Mouse (Mus musculus) T-helper 1 cell (primary cell): ENCODE results near the gene Mogat2.

Experiments
- in situ Hi-C: fragments of 300-600 bp; cut with MboI, MseI; formaldehyde crosslinking; loops from one replicate; pipeline ENCODE4 v1.15.1; 2025; ENCODE audit warnings: high pct_unique_total_duplicates

Gene Mogat2

GRCm38 (mm10) chr7:99236888-99237660 is 1.3 kb downstream of the Mogat2 start:
- in situ Hi-C loops, result no loop called here

- in situ Hi-C loops, result no loop called here
Observed at GRCm38 (mm10) chr7:99235657-99236056, 2.8 kb downstream of the Mogat2 start.

GRCm38 (mm10) chr7:99234916-99235315 is 3.5 kb downstream of the Mogat2 start:
- in situ Hi-C loops, result no loop called here

- in situ Hi-C loops, result no loop called here
Observed at GRCm38 (mm10) chr7:99232571-99232970, 5.8 kb downstream of the Mogat2 start.

- in situ Hi-C loops, result no loop called here
Observed at GRCm38 (mm10) chr7:99230061-99230747, 8.2 kb downstream of the Mogat2 start.

- in situ Hi-C loops, result loop anchor here (10.0 kb wide), 1 partner anchor 615 kb away; no protein-coding TSS in a partner anchor
Observed at GRCm38 (mm10) chr7:99229411-99229810, 9.0 kb downstream of the Mogat2 start.

- in situ Hi-C loops, result loop anchor here (10.0 kb wide), 1 partner anchor 614 kb away; no protein-coding TSS in a partner anchor
Observed at GRCm38 (mm10) chr7:99228825-99229224, 9.6 kb downstream of the Mogat2 start.

- in situ Hi-C loops, result loop anchor here (10.0 kb wide), 1 partner anchor 612 kb away; no protein-coding TSS in a partner anchor
Observed at GRCm38 (mm10) chr7:99227267-99227666, 11.2 kb downstream of the Mogat2 start.

- in situ Hi-C loops, result loop anchor here (10.0 kb wide), 1 partner anchor 612 kb away; no protein-coding TSS in a partner anchor
Observed at GRCm38 (mm10) chr7:99226662-99227061, 11.8 kb downstream of the Mogat2 start.

GRCm38 (mm10) chr7:99225421-99225820 is 13.0 kb downstream of the Mogat2 start:
- in situ Hi-C loops, result loop anchor here (10.0 kb wide), 1 partner anchor 611 kb away; no protein-coding TSS in a partner anchor

- in situ Hi-C loops, result loop anchor here (10.0 kb wide), 1 partner anchor 610 kb away; no protein-coding TSS in a partner anchor
Observed at GRCm38 (mm10) chr7:99224648-99225190, 13.7 kb downstream of the Mogat2 start.

- in situ Hi-C loops, result loop anchor here (10.0 kb wide), 1 partner anchor 609 kb away; no protein-coding TSS in a partner anchor
Observed at GRCm38 (mm10) chr7:99224225-99224624, 14.2 kb downstream of the Mogat2 start.

GRCm38 (mm10) chr7:99217338-99218074 is 20.9 kb downstream of the Mogat2 start:
- in situ Hi-C loops, result no loop called here

- in situ Hi-C loops, result no loop called here
Observed at GRCm38 (mm10) chr7:99215347-99215855, 23.0 kb downstream of the Mogat2 start.

GRCm38 (mm10) chr7:99214621-99215185 is 23.7 kb downstream of the Mogat2 start:
- in situ Hi-C loops, result no loop called here

GRCm38 (mm10) chr7:99213686-99214085 is 24.7 kb downstream of the Mogat2 start:
- in situ Hi-C loops, result no loop called here

GRCm38 (mm10) chr7:99213056-99213455 is 25.4 kb downstream of the Mogat2 start:
- in situ Hi-C loops, result no loop called here

GRCm38 (mm10) chr7:99208704-99209103 is 29.7 kb downstream of the Mogat2 start:
- in situ Hi-C loops, result no loop called here

GRCm38 (mm10) chr7:99206364-99206763 is 32.1 kb downstream of the Mogat2 start:
- in situ Hi-C loops, result no loop called here

GRCm38 (mm10) chr7:99202163-99202562 is 36.3 kb downstream of the Mogat2 start:
- in situ Hi-C loops, result loop anchor here (5.0 kb wide), 1 partner anchor 75 kb away; no protein-coding TSS in a partner anchor

GRCm38 (mm10) chr7:99200290-99200689 is 38.1 kb downstream of the Mogat2 start:
- in situ Hi-C loops, result loop anchor here (5.0 kb wide), 1 partner anchor 77 kb away; no protein-coding TSS in a partner anchor
